Mouse (Mus musculus) layer of hippocampus, adult 18-20 months (tissue): ENCODE data around the gene Dpp8. TPM values are rescaled to one million over a fixed set of nuclear protein-coding genes. Genes with fewer than 3 reads are reported as not detected.

Experiments
- DNase-seq, 2 experiments: peaks; one replicate each; pipeline ENCODE4 v3.0.0; 2022; ENCODE audit warnings: low spot score in 2 of 2
- total RNA-seq, 2 experiments: library from RNA; stranded (reverse); gene quantifications; 2 replicates each; pipeline ENCODE4 v1.2.3; 2021

Gene Dpp8
- total RNA-seq, 2 experiments from 2014 or later = 162 to 168 TPM

DNA sequence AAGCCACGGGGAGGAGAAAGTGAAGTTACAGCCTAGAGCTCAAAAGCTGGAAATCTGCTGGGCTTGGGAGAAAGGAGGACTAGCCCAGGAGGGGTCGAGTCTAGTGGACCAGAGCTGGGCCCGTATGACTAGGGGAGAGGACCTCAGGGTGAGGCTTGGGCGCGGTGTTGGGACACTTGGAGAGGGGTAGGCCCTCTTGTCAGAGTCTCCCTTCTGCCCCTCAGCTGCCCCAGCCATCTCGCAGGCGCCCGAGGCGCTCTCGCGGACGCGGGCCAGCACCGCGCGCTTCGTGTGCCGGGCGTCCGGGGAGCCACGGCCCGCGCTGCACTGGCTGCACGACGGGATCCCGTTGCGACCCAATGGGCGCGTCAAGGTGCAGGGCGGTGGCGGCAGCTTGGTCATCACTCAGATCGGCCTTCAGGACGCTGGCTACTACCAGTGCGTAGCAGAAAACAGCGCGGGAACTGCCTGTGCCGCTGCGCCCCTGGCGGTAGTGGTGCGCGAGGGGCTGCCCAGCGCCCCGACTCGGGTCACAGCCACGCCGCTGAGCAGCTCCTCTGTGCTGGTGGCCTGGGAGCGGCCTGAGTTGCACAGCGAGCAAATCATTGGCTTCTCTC lies 91.4 kb downstream of the Dpp8 start:
- DNase-seq = no peak

DNA sequence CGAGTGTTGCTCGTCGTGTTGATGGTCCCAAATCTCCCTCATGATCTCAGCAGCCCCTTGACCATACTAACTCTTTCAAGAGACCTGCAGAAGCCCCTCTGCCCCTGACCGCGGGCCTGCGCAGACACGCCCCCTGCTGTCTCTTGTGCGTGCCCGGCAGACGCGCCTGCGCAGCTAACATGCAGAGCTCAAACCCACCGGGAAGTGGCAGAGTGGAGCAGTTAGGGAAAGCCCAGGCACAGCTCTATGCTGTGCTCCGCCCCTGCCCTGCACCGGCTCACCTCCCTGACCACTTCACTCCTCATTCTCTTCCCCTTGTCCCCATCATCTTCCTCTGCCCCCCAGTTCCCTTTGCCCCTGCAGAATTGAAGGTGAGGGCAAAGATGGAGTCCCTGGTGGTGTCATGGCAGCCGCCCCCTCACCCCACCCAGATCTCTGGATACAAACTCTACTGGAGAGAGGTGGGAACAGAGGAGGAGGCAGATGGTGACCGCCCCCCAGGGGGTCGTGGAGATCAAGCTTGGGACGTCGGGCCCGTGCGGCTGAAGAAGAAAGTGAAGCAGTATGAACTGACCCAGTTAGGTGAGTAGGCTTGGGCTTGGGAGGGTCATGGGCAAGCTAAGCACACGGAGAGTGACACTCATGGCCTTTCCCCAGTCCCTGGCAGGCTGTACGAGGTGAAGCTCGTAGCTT lies 96.1 kb downstream of the Dpp8 start:
- DNase-seq = no peak

DNA sequence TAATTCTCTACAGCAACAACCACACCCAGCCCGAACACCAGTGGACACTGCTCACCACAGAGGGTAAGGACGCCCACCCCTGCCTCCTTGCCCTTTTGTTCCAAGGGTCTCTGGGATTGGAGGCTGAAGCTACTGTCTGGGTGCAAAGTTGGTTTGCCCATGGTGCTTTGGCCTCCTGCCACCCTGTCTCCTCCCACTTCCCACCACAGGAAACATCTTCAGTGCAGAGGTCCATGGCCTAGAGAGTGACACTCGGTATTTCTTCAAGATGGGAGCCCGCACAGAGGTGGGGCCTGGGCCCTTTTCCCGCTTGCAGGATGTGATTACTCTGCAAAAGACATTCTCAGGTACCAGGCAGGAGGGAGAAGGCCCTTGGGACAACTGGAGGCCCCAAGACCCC lies 99.5 kb downstream of the Dpp8 start:
- DNase-seq = no peak

Other genes starting within 250 kb of the Dpp8 start
- gene Dennd4a, start 221.1 kb upstream of the Dpp8 start, total RNA-seq = 10 to 100 TPM; 35.5 to 37.6 TPM
- under 1 TPM; 0.08 to 0.12 TPM for gene Slc24a1, start 80.8 kb upstream of the Dpp8 start, total RNA-seq
- 10 to 100 TPM; 17.3 to 20.8 TPM for gene Ints14, start 71.5 kb upstream of the Dpp8 start, total RNA-seq
- 100 to 1,000 TPM; 155 to 172 TPM for gene Hacd3, start 10.7 kb upstream of the Dpp8 start, total RNA-seq
- 10 to 100 TPM; 37.2 TPM for gene Igdcc4, start 69.1 kb downstream of the Dpp8 start, total RNA-seq
- 1 to 10 TPM; 2.9 to 4.0 TPM for gene Igdcc3, start 108.8 kb downstream of the Dpp8 start, total RNA-seq
- 1 to 10 TPM; 3.8 to 4.3 TPM for gene Parp16, start 162.9 kb downstream of the Dpp8 start, total RNA-seq
- gene Cilp, start 232.8 kb downstream of the Dpp8 start, total RNA-seq = not detected